Mouse (Mus musculus): ENCODE measurements at regions not wholly inside any gene's neighbourhood (a gene's known extent, or its start where the extent isn't known, plus 50 kb on each side); places are given as distances from the start of the nearest gene placed in this dataset.

GRCm38 (mm10) chr15:27412304-27412703, 54.2 kb upstream of the Ank start:
- TF ChIP-seq CTCF (IDR thresholded peaks at IDR 0.05; ENCODE audit: low read depth) (no peak), EP300 (IDR thresholded peaks at IDR 0.05; ENCODE audit: low read depth) (no peak)

Data from liver, embryonic 14.5 days (tissue).